9 mouse cellular contexts compared by ENCODE assay signal in the genomic region with DNA sequence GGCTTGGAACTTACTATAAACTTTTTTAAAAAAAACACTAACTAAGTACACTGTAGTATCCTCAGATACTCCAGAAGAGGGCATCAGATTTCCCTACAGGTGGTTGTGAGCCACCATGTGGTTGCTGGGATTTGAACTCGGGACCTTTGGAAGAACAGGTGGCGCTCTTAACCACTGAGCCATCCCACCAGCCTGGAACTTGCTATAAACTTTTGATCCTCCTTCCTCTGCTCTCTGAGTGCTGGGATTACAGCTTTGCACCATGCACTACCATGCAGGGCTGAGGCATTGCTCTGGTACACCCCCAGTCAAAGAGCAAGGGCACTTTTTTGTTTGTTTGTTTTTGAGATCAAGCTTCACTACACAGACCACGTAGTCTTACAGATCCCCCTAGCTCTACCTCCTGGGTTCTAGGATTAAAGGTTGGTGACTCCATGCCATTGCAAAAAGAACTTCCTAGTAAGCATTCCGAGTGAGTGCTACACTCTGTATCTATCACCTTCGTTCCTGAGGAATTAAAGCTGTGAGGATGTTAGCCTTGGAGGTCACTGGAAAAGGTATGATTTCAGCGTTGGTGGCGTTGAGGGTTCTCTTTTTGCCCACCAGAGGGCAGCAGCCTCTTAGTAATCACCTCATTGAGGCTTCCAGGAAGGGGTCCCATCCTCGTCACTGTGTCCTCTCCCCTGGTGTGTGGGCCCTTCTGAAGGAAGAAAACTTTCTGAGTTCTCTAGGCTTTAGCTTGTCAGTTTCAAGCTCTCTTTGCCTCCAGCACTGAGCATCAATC. TPM values are rescaled to one million over a fixed set of nuclear protein-coding genes. Genes with fewer than 3 reads are reported as not detected.
DNase-seq lines count a peak whose midpoint lies in the region; ATAC-seq and TF ChIP-seq lines count a peak whose summit lies in the region.
"Had no signal": no experiment of that assay in that cellular context is flagged by ENCODE, and none has a peak within 500 bp of the region (broad histone marks: within the 10 kb centered on the region; RNA-seq: fewer than 3 reads in every experiment).

No protein-coding gene starts in this region.

- TF ChIP-seq EP300 in MEL (IDR thresholded peaks at IDR 0.05; ENCODE audit: low read depth in 1 of 2, low read length in 2 of 2), result no peak

- no peak for TF ChIP-seq POLR2A in MEL (IDR thresholded peaks at IDR 0.05; ENCODE audit: control insufficient read depth in 1 of 2, insufficient read depth in 1 of 2, low read depth in 1 of 2, low read length in 2 of 2, poor library complexity in 1 of 2)

- H3K9me3 ChIP-seq in MEL (replicated peaks; ENCODE audit: insufficient read depth, low read length), result no peaks in the 10 kb centered on the region
- H3K9me3 ChIP-seq: limb, embryonic 13.5 days had no signal

- H3K9ac ChIP-seq in MEL (ENCODE audit: control insufficient read depth, low read depth, low read length, poor library complexity, severe bottlenecking), result no peak overlapping the region
- H3K9ac ChIP-seq: limb, embryonic 13.5 days had no signal

- no peaks in the 10 kb centered on the region for H3K4me1 ChIP-seq in MEL (ENCODE audit: control insufficient read depth in 1 of 2, insufficient read depth in 2 of 2, low read length in 2 of 2)

- no peak overlapping the region for H3K4me3 ChIP-seq in MEL (ENCODE audit: control insufficient read depth in 1 of 2, insufficient read depth in 1 of 2, low read depth in 2 of 2, low read length in 2 of 2)
- H3K4me3 ChIP-seq: limb, embryonic 13.5 days had no signal

- peak; percentile 94 for TF ChIP-seq RAD21 in MEL (IDR thresholded peaks at IDR 0.05; ENCODE audit: low read depth, low read length)

- H3K27me3 ChIP-seq in MEL (ENCODE audit: control insufficient read depth in 1 of 2, insufficient read depth in 2 of 2, low read length in 2 of 2), result no peaks in the 10 kb centered on the region
- H3K27me3 ChIP-seq: limb, embryonic 13.5 days had no signal

- no peak overlapping the region for H3K27ac ChIP-seq in MEL (ENCODE audit: control insufficient read depth, low read depth, low read length)
- H3K27ac ChIP-seq: limb, embryonic 13.5 days had no signal

- no peaks in the 10 kb centered on the region for H3K36me3 ChIP-seq in MEL (ENCODE audit: control insufficient read depth in 1 of 2, insufficient read depth in 2 of 2, low read length in 2 of 2)
- H3K36me3 ChIP-seq: limb, embryonic 13.5 days had no signal

- peak; percentile 88 to 93 (median 92) for TF ChIP-seq CTCF in MEL (IDR thresholded peaks at IDR 0.05 in 2 of 3, conservative IDR thresholded peaks at IDR 0.05 in 1 of 3; ENCODE audit: control insufficient read depth in 1 of 3, insufficient read depth in 1 of 3, low read depth in 2 of 3, low read length in 3 of 3, poor library complexity in 1 of 3, severe bottlenecking in 1 of 3)

- peak; percentile 56 for DNase-seq in gastrocnemius, adult 18-20 months (ENCODE audit: low spot score)
- no peak for DNase-seq in gastrocnemius, postnatal 25 days
- peak; percentile 71 for DNase-seq in MEL (ENCODE audit: low read depth, low spot score)
- peak; percentile 80 to 83 for DNase-seq in cerebellum, postnatal 14 days
- peak; percentile 71 to 76 for DNase-seq in layer of hippocampus, postnatal 10 days (ENCODE audit: low spot score in 2 of 2)
- DNase-seq in spleen, adult 12 weeks (ENCODE audit: low spot score), result peak; percentile 8

- ATAC-seq in granulocyte monocyte progenitor cell, adult 5-6 weeks (replicated peaks; ENCODE audit: poor library complexity, severe bottlenecking), result peak; percentile 85
- 0 out of 2 replicates have a peak, but pooled peaks have one; percentile 57 for ATAC-seq in megakaryocyte-erythroid progenitor cell, adult 5-6 weeks (replicated peaks; ENCODE audit: low FRiP score, low TSS enrichment, poor library complexity, severe bottlenecking)

- no peaks in the 10 kb centered on the region for H3K79me2 ChIP-seq in MEL (ENCODE audit: control insufficient read depth, insufficient read depth, low read length, poor library complexity)

TF ChIP-seq in MEL, 35 proteins besides CTCF, POLR2A, EP300 and RAD21:
- TF ChIP-seq MXI1 (IDR thresholded peaks at IDR 0.05; ENCODE audit: low read depth, low read length), result no peak
- no peak for TF ChIP-seq USF2 (IDR thresholded peaks at IDR 0.05; ENCODE audit: borderline replicate concordance in 1 of 2, insufficient read depth in 1 of 2, low read depth in 1 of 2, low read length in 2 of 2)
- TF ChIP-seq ZNF384 (IDR thresholded peaks at IDR 0.05; ENCODE audit: low read depth, low read length), result no peak
- no peak for TF ChIP-seq E2F4 (IDR thresholded peaks at IDR 0.05; ENCODE audit: borderline replicate concordance, low read depth, low read length)
- TF ChIP-seq ELF1 (IDR thresholded peaks at IDR 0.05; ENCODE audit: low read depth, low read length), result no peak
- no peak for TF ChIP-seq UBTF (IDR thresholded peaks at IDR 0.05; ENCODE audit: borderline replicate concordance, insufficient read depth, low read depth, low read length)
- TF ChIP-seq NRF1 (IDR thresholded peaks at IDR 0.05; ENCODE audit: insufficient read depth, low read depth, low read length, poor library complexity, severe bottlenecking), result no peak
- TF ChIP-seq SMC3 (IDR thresholded peaks at IDR 0.05; ENCODE audit: low read depth, low read length), result peak; percentile 86
- no peak for TF ChIP-seq POLR2AphosphoS5 (IDR thresholded peaks at IDR 0.05; ENCODE audit: borderline replicate concordance, low read depth, low read length)
- TF ChIP-seq TBP (IDR thresholded peaks at IDR 0.05; ENCODE audit: low read depth, low read length), result peak; percentile 96
- TF ChIP-seq MAFK (IDR thresholded peaks at IDR 0.05; ENCODE audit: borderline replicate concordance, low read depth, low read length), result no peak
- peak; percentile 81 for TF ChIP-seq ZC3H11A (IDR thresholded peaks at IDR 0.05; ENCODE audit: low read depth, low read length)
- no peak for TF ChIP-seq SIN3A (IDR thresholded peaks at IDR 0.05; ENCODE audit: low read length)
- no peak for TF ChIP-seq USF1 (IDR thresholded peaks at IDR 0.05; ENCODE audit: low read depth, low read length)
- TF ChIP-seq RCOR1 (IDR thresholded peaks at IDR 0.05; ENCODE audit: low read depth, low read length), result no peak

RNA-seq across cellular contexts. Expression of gene 5730409E04Rik, which starts 9.5 kb away (rescaled TPM):
- total RNA-seq in gastrocnemius, adult 18-20 months (2021), result 10 to 100 TPM; 21.9 to 24.5 TPM
- 10 to 100 TPM; 14.3 to 17.8 TPM for total RNA-seq in gastrocnemius, postnatal 25 days (2021)
- not detected in 2 replicates for total RNA-seq in MEL (2012; rRNA removed)
- not detected for polyA plus RNA-seq in MEL (2012; ENCODE audit: insufficient read depth in 1 of 2, insufficient read length in 2 of 2, low read depth in 1 of 2, low replicate concordance in 2 of 2, missing spikeins in 1 of 2)
- total RNA-seq in granulocyte monocyte progenitor cell, adult 5-6 weeks (2014; fragmentation: Nextera tagmentation), result 0.88 and 1.2 TPM in 2 replicates
- 2.3 and 2.5 TPM in 2 replicates for total RNA-seq in granulocyte monocyte progenitor cell, adult 5-6 weeks (2017)
- 10 to 100 TPM; 57.3 to 58.1 TPM for total RNA-seq in layer of hippocampus, postnatal 10 days (2021)
- 0.37 TPM in 1 of 2 replicates, not detected in the other for total RNA-seq in megakaryocyte-erythroid progenitor cell, adult 5-6 weeks (2014; fragmentation: Nextera tagmentation)
- total RNA-seq in megakaryocyte-erythroid progenitor cell, adult 5-6 weeks (2017), result 0.53 TPM in 1 of 2 replicates, not detected in the other

RNA-seq across cellular contexts. Expression of gene Clspn, which starts 43.4 kb away (rescaled TPM):
- not detected for total RNA-seq in gastrocnemius, adult 18-20 months (2021)
- 1 to 10 TPM in 1 of 2 experiments, under 1 TPM in 1; 0.61 to 1.1 TPM for total RNA-seq in gastrocnemius, postnatal 25 days (2021)
- total RNA-seq in MEL (2012; rRNA removed), result 42.0 and 46.9 TPM in 2 replicates
- polyA plus RNA-seq in MEL (2012; ENCODE audit: insufficient read depth in 1 of 2, insufficient read length in 2 of 2, low read depth in 1 of 2, low replicate concordance in 2 of 2, missing spikeins in 1 of 2), result 100 to 1,000 TPM in 1 of 2 experiments, 10 to 100 TPM in 1; 64.0 to 618 TPM
- total RNA-seq in granulocyte monocyte progenitor cell, adult 5-6 weeks (2014; fragmentation: Nextera tagmentation), result 37.8 and 57.9 TPM in 2 replicates
- 53.5 and 91.2 TPM in 2 replicates for total RNA-seq in granulocyte monocyte progenitor cell, adult 5-6 weeks (2017)
- 1 to 10 TPM; 1.9 to 3.2 TPM for total RNA-seq in layer of hippocampus, postnatal 10 days (2021)
- 48.9 and 73.1 TPM in 2 replicates for total RNA-seq in megakaryocyte-erythroid progenitor cell, adult 5-6 weeks (2014; fragmentation: Nextera tagmentation)
- total RNA-seq in megakaryocyte-erythroid progenitor cell, adult 5-6 weeks (2017), result 92.8 and 119 TPM in 2 replicates

Comparison
In these comparisons a context has a peak if more than half of its experiments do, and no peak if none do; other contexts are left out.
1. RNA of gene 5730409E04Rik, which starts 9.5 kb away (total RNA-seq): 57.3 to 58.1 TPM in layer of hippocampus, postnatal 10 days, 21.9 to 24.5 TPM in gastrocnemius, adult 18-20 months and 14.3 to 17.8 TPM in gastrocnemius, postnatal 25 days; 0.88 to 2.5 TPM in granulocyte monocyte progenitor cell, adult 5-6 weeks, not detected in MEL and 0.37 to 0.53 TPM in megakaryocyte-erythroid progenitor cell, adult 5-6 weeks; every median in the first group is over 4 times any median in the second.
2. RNA of gene Clspn, which starts 43.4 kb away (total RNA-seq): 48.9 to 119 TPM in megakaryocyte-erythroid progenitor cell, adult 5-6 weeks, 37.8 to 91.2 TPM in granulocyte monocyte progenitor cell, adult 5-6 weeks and 42.0 to 46.9 TPM in MEL; 1.9 to 3.2 TPM in layer of hippocampus, postnatal 10 days, 0.61 to 1.1 TPM in gastrocnemius, postnatal 25 days and not detected in gastrocnemius, adult 18-20 months; every median in the first group is over 4 times any median in the second.